Mouse (Mus musculus): ENCODE data around the gene Cbx5. TPM values are rescaled to one million over a fixed set of nuclear protein-coding genes. Genes with fewer than 3 reads are reported as not detected.

The Cbx5 gene
- total and polyA plus RNA-seq, 3 experiments = 94.9 to 171 (median 128) TPM

- no peak for TF ChIP-seq MAZ (IDR thresholded peaks at IDR 0.05; ENCODE audit: low read depth, low read length)
- no peak for TF ChIP-seq TBP (conservative IDR thresholded peaks at IDR 0.05; ENCODE audit: low read depth, low read length)
- no peak for TF ChIP-seq ELF1 (IDR thresholded peaks at IDR 0.05; ENCODE audit: low read depth, low read length)
- peak; percentile 96 for TF ChIP-seq SMC3 (IDR thresholded peaks at IDR 0.05; ENCODE audit: low read depth, low read length)
Observed at GRCm38 (mm10) chr15:103176874-103177421, 62.7 kb downstream of the Cbx5 start (continued).

GRCm38 (mm10) chr15:103173251-103173650 is 66.4 kb downstream of the Cbx5 start:
- Histone ChIP-seq H3K79me2 (replicated peaks; ENCODE audit: control insufficient read depth, extremely low read depth, insufficient read depth, poor library complexity, severe bottlenecking) (no peaks in the 10 kb centered on the region), H3K9ac (ENCODE audit: insufficient read depth, low read depth) (no peak overlapping the region), H3K4me1 (ENCODE audit: control insufficient read depth in 1 of 2, insufficient read depth in 2 of 2) (peaks cover 2 to 27% of the 10 kb centered on the region in 2 experiments), H3K4me3 (replicated peaks in 1 of 3; ENCODE audit: low read depth in 2 of 3, low read length in 2 of 3, poor library complexity in 1 of 3) (no peak overlapping the region), H3K36me3 (replicated peaks in 1 of 2; ENCODE audit: control insufficient read depth in 1 of 2, insufficient read depth in 1 of 2, low read length in 1 of 2) (no peaks in the 10 kb centered on the region), H3K4me2 (ENCODE audit: insufficient read depth, low read depth, poor library complexity, severe bottlenecking) (no peak overlapping the region), H3K27me3 (replicated peaks) (peaks cover 94% of the 10 kb centered on the region), H3K27ac (ENCODE audit: insufficient read depth, low read depth) (no peak overlapping the region), H3K9me3 (replicated peaks; ENCODE audit: low read length) (peaks cover 6% of the 10 kb centered on the region)
- DNase-seq (ENCODE audit: extremely low read depth) = no peak
- in situ Hi-C loops (cut with MboI; ENCODE audit: low pct_ligation_motif_present, low pct_unique_long_range_greater_than_20kb, low sequenced_read_pairs) (loop anchor here (5.0 to 25.0 kb wide), 3 partner anchors 158 to 436 kb away; partner anchors contain the start of gene Hoxc4), dilution Hi-C loops (cut with MboI; ENCODE audit: extremely low pct_ligation_motif_present, extremely low pct_unique_long_range_greater_than_20kb, low sequenced_read_pairs) (loop anchor here (10.0 kb wide), 1 partner anchor 178 kb away; the partner anchor contains the start of genes Hoxc6 and Hoxc8)
- TF ChIP-seq E2F4 (IDR thresholded peaks at IDR 0.05; ENCODE audit: insufficient replicate concordance, low read depth, low read length) = no peak
- TF ChIP-seq USF2 (conservative IDR thresholded peaks at IDR 0.05; ENCODE audit: low read depth, low read length) = no peak
- no peak for TF ChIP-seq USF1 (IDR thresholded peaks at IDR 0.05; ENCODE audit: low read depth, low read length)
- no peak for TF ChIP-seq SMC3 (IDR thresholded peaks at IDR 0.05; ENCODE audit: low read depth, low read length)
- TF ChIP-seq MAZ (IDR thresholded peaks at IDR 0.05; ENCODE audit: low read depth, low read length) = no peak
- no peak for TF ChIP-seq MAFK (IDR thresholded peaks at IDR 0.05; ENCODE audit: insufficient replicate concordance, low read length)
- TF ChIP-seq NRF1 (IDR thresholded peaks at IDR 0.05; ENCODE audit: low read depth, low read length) = no peak
- TF ChIP-seq EP300 (IDR thresholded peaks at IDR 0.05; ENCODE audit: low read length) = no peak

- H3K4me3 ChIP-seq (replicated peaks in 1 of 3; ENCODE audit: low read depth in 2 of 3, low read length in 2 of 3, poor library complexity in 1 of 3) = no peak overlapping the region
- H3K79me2 ChIP-seq (replicated peaks; ENCODE audit: control insufficient read depth, extremely low read depth, insufficient read depth, poor library complexity, severe bottlenecking) = no peaks in the 10 kb centered on the region
- H3K27ac ChIP-seq (ENCODE audit: insufficient read depth, low read depth) = no peak overlapping the region
- dilution Hi-C loops (cut with MboI; ENCODE audit: extremely low pct_ligation_motif_present, extremely low pct_unique_long_range_greater_than_20kb, low sequenced_read_pairs) (loop anchor here (10.0 kb wide), 1 partner anchor 178 kb away; the partner anchor contains the start of genes Hoxc6 and Hoxc8), in situ Hi-C loops (cut with MboI; ENCODE audit: low pct_ligation_motif_present, low pct_unique_long_range_greater_than_20kb, low sequenced_read_pairs) (loop anchor here (5.0 to 25.0 kb wide), 3 partner anchors 158 to 435 kb away; partner anchors contain the start of gene Hoxc4)
- DNase-seq (ENCODE audit: extremely low read depth) = peak; percentile 83
- peaks cover 94% of the 10 kb centered on the region for H3K27me3 ChIP-seq (replicated peaks)
- no peaks in the 10 kb centered on the region for H3K36me3 ChIP-seq (replicated peaks in 1 of 2; ENCODE audit: control insufficient read depth in 1 of 2, insufficient read depth in 1 of 2, low read length in 1 of 2)
- peaks cover 6% of the 10 kb centered on the region for H3K9me3 ChIP-seq (replicated peaks; ENCODE audit: low read length)
- H3K9ac ChIP-seq (ENCODE audit: insufficient read depth, low read depth) = no peak overlapping the region
- H3K4me1 ChIP-seq (ENCODE audit: control insufficient read depth in 1 of 2, insufficient read depth in 2 of 2) = peaks cover 2 to 28% of the 10 kb centered on the region in 2 experiments
- H3K4me2 ChIP-seq (ENCODE audit: insufficient read depth, low read depth, poor library complexity, severe bottlenecking) = no peak overlapping the region
- TF ChIP-seq USF1 (IDR thresholded peaks at IDR 0.05; ENCODE audit: low read depth, low read length) (no peak), SMC3 (IDR thresholded peaks at IDR 0.05; ENCODE audit: low read depth, low read length) (peak; percentile 98), POLR2AphosphoS2 (IDR thresholded peaks at IDR 0.05; ENCODE audit: low read depth, low read length) (no peak), NRF1 (IDR thresholded peaks at IDR 0.05; ENCODE audit: low read depth, low read length) (0 out of 2 replicates have a peak, but pooled peaks have one; percentile 25), UBTF (IDR thresholded peaks at IDR 0.05; ENCODE audit: low read depth, low read length) (no peak), RAD21 (IDR thresholded peaks at IDR 0.05; ENCODE audit: low read depth, low read length) (peak; percentile 80), NELFE (IDR thresholded peaks at IDR 0.05; ENCODE audit: low read depth, low read length) (no peak; the same call in 1 of the 2 replicates), E2F4 (IDR thresholded peaks at IDR 0.05; ENCODE audit: insufficient replicate concordance, low read depth, low read length) (no peak), TBP (conservative IDR thresholded peaks at IDR 0.05; ENCODE audit: low read depth, low read length) (no peak), ZC3H11A (IDR thresholded peaks at IDR 0.05; ENCODE audit: low read depth, low read length) (peak; percentile 60), CTCF (conservative IDR thresholded peaks at IDR 0.05 in 1 of 2, IDR thresholded peaks at IDR 0.05 in 1 of 2; ENCODE audit: low read depth in 2 of 2, low read length in 2 of 2) (peak; percentile 54 to 93), TCF12 (IDR thresholded peaks at IDR 0.05; ENCODE audit: low read depth, low read length) (peak; percentile 41; the same call in 1 of the 2 replicates), POLR2A (IDR thresholded peaks at IDR 0.05; ENCODE audit: low read depth, low read length) (no peak), JUN (IDR thresholded peaks at IDR 0.05; ENCODE audit: insufficient read depth, low read depth, low read length) (no peak), BHLHE40 (IDR thresholded peaks at IDR 0.05; ENCODE audit: low read depth, low read length) (peak; percentile 5; the same call in 1 of the 2 replicates)
Observed at GRCm38 (mm10) chr15:103172537-103172936, 67.1 kb downstream of the Cbx5 start.

Measured in CH12.LX (cell line).